Mouse (Mus musculus): Measurements from ENCODE around the gene Zfp948.

The Zfp948 gene

DNA sequence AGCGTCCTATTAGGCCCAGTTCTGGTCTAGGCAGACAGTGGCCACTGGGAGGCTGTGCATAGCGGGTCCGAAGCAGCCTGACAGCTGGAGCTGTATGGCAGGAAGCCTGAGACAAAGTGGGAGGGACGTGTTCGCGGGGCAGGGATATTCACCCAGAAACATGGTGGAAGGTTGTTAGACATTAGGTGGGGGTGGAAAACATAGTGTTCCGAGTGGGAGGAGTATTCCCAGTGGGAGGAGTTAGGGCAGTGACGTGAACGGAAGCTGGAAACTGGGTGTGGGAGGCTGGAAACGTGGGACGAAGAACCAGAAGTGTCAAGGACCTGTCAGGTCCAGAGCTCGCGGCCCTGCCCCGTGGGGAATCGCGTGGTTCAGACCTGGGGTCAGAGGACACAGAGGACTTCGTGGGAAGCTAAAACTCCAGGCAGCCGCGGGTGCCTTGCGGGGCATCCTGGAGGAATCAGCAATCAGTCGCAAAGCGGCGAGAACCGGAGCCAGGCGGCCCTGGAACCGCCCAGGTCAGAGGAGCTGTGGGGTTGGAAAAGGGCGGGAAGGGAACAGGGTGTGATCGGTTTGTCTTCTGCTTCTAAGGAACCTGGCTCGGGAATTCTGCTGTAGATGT, at the start of gene Zfp948:
Gene Zfp948 (plus strand): TSS at position 281 of the 622 bp plus-strand sequence.
- peak; percentile 86 for DNase-seq (ENCODE audit: low read depth, low spot score)

DNA sequence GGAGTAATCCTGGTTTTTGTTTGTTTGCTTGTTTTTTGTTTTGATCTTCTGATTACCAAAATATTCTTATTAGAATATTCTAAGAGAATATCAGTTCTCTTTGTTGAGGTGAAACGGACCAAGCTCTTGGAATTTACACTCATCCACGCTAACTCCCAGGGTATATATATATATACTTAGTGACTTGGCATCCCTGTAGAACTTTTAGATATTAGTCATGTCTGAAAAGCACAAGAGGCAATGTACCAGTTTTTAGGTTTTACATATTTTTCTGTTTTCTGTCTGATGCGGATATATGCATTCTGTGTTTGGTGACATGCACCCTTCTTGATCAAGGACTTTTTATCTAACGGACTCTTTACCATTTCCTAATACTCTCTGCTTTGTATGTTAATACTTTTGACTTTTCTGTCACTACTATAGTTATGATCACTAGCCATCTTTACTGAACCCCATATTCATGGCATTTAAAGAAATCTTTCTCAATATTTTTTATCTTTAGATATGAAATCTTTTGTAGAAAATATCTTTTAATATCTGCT, 49.6 kb upstream of the Zfp948 start:
- no peak for DNase-seq (ENCODE audit: low read depth, low spot score)

- DNase-seq (ENCODE audit: low read depth, low spot score): no peak
Observed at GRCm38 (mm10) chr17:21526270-21526669, 40.5 kb upstream of the Zfp948 start.

DNA sequence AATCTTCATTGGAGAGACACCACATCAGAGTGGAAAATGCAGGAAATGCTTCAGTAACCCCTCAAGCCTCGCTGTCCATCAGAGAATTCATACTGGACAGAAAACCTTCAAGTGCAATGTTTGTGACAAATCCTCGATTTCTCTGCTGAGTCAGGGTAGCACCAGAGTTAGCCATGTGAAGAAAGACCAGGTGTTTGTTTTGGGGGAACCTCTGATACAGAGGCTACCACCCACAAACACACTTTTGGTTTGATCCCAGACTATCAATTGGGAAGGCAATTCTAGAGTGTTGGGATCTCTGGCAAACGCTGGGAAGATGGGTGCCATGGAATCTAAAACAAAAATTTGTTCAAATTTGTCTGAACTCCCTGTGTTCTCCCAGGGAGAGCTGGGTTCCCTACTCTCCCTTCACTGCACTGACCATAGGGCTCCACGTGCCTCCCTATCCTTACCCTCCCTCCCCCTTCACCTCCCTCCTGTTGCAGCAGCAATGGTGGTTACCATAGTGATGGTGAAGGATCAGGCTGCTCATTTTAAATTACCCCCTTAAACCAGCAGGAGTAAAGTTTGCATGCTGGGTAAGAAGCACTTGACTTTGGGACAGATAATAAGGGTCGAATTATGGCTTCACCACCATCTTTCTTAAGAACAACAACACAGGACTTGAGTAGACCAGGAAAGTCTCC, 36.0 kb upstream of the Zfp948 start:
- DNase-seq (ENCODE audit: low read depth, low spot score): peak; percentile 52

- DNase-seq (ENCODE audit: low read depth, low spot score): no peak
Observed at GRCm38 (mm10) chr17:21531621-21532020, 35.2 kb upstream of the Zfp948 start.

DNA sequence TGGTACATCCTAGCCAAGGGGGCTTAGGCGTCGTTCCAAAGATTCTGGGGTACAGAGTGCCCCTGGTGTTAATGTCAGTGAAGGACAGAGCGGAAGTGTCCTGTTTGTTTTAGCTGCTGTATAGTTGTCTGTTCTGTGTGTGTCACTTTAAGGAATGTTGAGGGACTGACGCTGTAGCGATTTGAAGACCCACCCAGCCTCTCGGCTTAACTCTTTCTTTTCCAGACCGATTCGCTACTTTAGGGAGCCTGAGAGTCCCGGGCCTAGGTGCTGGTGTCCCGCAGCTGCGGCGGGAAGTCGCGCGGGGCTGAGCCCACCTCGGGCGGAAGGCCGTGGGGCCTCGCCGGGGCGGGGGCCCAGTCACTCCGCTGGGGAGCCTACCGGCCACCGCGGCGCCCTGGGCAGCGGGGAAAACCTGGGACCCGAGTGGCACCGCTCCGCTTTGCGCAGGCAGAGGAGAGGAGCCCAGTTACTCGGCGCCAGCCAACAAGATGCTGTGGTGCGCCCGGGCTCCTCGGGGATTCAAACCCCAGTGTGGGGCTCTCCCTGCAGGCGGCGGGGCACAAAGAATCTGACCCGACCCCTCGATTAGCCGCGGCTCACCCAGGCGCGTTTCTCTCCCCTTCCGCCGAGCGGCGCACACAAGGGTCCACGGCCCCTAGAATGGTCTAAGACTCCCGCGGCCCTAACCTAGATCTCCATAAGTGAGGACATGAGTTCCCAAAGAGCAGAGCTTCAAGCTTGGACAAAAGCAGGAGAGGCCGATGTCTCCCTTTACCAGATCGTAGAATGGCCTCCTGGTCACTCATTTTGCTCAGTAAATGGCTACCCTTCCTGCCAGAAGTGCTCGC, 34.5 kb upstream of the Zfp948 start:
- peak; percentile 81 for DNase-seq (ENCODE audit: low read depth, low spot score)

- no peak for DNase-seq (ENCODE audit: low read depth, low spot score)
Observed at GRCm38 (mm10) chr17:21533961-21534360, 32.8 kb upstream of the Zfp948 start.

GRCm38 (mm10) chr17:21534460-21535095, 32.2 kb upstream of the Zfp948 start:
- peak; percentile 88 for DNase-seq (ENCODE audit: low read depth, low spot score)

DNA sequence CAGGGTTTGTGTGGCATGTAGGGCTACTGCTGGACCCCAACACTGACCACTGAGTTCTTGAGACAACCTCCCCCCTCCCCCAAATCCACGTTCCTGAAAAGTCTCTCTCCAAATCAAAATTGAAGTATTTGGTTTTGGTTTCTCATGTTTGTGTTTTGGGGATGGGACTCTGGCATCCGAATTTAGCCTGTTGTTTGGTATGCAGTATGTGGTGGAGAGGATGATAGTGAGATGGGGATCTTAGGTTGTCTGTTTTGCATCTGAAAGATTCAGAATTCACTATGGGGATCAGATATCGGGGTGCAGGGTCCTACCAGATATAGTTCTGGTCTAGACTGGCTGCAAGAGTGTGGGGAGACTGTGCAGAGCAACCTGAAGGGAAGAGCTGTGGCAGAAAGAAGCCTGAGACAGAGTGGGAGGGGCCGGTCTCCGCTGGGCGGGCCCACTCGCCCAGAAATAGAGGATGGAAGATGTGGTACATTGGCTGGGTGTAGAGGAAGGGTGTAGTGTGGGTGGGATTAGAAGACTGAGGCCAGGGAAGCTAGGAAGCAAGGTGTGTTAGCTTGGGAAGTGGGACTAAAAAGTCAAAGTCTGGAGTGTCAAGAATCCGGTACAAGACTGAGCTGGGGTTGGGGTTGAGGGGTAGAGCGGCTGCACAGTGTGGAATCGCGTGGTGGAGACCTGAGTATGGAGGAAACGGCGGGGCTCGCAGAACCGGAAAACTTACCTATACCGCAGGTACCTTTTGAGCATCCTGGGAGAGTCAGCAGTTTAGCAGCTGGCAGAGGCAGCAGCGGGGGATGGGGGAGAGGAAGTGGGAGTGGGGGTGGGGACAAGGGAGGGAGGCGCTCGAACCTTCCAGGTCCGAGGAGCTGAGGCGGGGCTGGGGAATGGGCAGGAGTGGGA, 31.5 kb upstream of the Zfp948 start, which contains the start of gene Zfp52:
Gene Zfp52 (plus strand): TSS at position 444 of the 906 bp plus-strand sequence.
- peak; percentile 77 for DNase-seq (ENCODE audit: low read depth, low spot score)

GRCm38 (mm10) chr17:21536096-21536495, 30.7 kb upstream of the Zfp948 start:
- no peak for DNase-seq (ENCODE audit: low read depth, low spot score)

DNA sequence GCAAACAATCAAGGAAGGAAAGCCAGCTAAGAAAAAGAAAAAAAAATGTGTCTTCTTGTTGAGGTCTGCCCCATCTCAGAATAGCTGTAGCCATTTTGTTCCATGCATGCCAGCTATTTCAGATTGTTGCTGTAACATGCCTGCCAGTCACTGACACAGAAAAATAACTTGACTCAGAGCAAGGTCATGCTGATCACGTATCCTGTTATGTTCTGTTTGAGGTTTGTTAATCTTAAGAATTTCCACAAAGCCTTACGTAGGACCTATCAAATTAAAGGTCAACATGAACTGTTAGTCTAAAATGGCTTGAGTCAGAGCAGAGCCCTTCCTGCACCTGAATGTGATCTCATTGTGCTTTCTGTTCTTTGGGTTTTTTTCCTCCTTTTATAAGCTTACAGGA, 30.1 kb upstream of the Zfp948 start:
- no peak for DNase-seq (ENCODE audit: low read depth, low spot score)

DNA sequence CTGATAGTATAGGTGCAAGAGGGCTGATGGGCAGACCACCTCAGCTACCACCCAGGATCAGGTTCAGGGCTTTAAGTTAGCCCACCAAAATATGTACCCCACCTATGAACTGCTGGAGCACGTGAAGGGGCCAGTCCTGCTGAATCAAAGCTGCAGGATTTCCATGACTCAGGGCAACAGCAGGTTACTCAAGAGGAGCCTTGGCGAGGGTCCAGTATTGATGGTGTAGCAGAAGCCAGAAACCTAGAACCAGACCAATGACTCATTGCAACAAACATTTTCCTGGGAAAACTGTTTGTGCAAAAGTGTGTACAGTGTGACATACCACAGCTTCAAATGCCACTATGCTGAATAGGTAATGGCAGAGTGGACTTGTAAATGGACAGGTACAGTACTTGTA, 9.0 kb upstream of the Zfp948 start:
- DNase-seq (ENCODE audit: low read depth, low spot score): no peak

DNA sequence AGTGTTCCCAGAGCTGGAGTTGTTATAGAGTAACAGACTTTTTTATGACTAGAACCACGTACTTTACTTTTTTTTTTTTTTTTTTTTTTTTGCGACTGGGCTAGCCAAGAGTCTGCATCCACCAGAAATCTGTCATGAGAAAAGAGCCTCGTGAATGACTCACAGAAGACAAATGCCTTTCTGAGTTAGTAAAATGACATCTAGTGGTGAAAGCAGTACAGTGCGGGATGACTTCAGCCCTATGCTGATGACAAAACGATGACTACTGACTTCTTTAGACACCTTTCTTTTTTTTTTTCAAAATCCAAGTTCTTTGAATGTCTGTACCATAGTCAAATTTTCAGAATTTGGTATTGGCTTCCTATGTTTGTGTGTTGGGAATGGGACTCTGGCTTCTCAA, 588 bp upstream of the Zfp948 start:
- DNase-seq (ENCODE audit: low read depth, low spot score): peak; percentile 80

GRCm38 (mm10) chr17:21567696-21568095, 888 bp downstream of the Zfp948 start:
- peak; percentile 30 for DNase-seq (ENCODE audit: low read depth, low spot score)

GRCm38 (mm10) chr17:21579080-21579479, 12.3 kb downstream of the Zfp948 start:
- DNase-seq (ENCODE audit: low read depth, low spot score): no peak

- peak; percentile 84 for DNase-seq (ENCODE audit: low read depth, low spot score)
Observed at GRCm38 (mm10) chr17:21579493-21580175, 12.8 kb downstream of the Zfp948 start.

GRCm38 (mm10) chr17:21585521-21585920, 18.7 kb downstream of the Zfp948 start:
- no peak for DNase-seq (ENCODE audit: low read depth, low spot score)

DNA sequence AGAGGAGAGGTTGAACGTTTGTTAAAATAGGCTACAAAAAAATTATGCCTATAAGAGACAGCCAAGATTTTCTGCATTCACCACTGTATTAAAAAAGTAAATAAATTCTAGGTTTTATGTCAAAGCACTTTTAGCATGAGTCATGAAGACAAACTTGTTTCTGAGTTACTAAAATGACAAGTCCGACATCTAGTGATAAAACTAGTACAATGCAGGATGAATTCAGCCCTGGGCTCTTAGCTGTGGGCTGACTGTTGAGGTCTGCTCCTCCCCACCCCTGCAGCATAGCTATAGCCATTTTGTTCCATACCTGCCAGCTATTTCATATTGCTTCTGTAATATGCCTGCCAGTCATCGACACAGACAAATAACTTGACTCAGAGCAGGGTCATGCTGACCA, 49.5 kb downstream of the Zfp948 start:
- no peak for DNase-seq (ENCODE audit: low read depth, low spot score)

GRCm38 (mm10) chr17:21617352-21617751, 50.5 kb downstream of the Zfp948 start:
- peak; percentile 27 for DNase-seq (ENCODE audit: low read depth, low spot score)

DNA sequence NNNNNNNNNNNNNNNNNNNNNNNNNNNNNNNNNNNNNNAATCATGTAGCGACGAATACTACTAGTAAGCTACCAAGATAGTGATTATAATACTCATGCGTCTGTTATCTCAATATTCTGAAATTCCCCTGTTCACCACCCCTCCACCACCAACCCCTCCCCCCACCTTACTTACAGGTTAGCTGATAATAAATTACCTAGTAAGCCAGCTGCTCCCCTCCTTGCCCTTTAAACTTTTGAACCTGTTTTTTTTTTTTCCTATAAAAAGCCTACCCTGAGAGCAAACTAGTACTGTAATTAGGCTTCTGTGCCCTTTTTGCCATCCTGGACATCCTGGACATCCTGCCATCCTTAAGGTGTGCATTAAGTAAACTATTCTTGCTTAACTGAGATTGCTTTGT, 56.8 kb downstream of the Zfp948 start:
- DNase-seq (ENCODE audit: low read depth, low spot score): no peak
